Mouse (Mus musculus): ENCODE data around the gene Rab25.

- TF ChIP-seq CTCF (IDR thresholded peaks at IDR 0.05; ENCODE audit: control insufficient read depth, insufficient read depth, insufficient replicate concordance, low read depth, low read length), result no peak
- TF ChIP-seq POLR2A (IDR thresholded peaks at IDR 0.05; ENCODE audit: control insufficient read depth, low read depth, low read length), result no peak
Measured at GRCm38 (mm10) chr3:88546674-88547418, 1.3 kb downstream of the Rab25 start.

Measured in testis, adult 2 months (tissue).